Mouse (Mus musculus): ENCODE results near the gene Gm26602. TPM values are rescaled to one million over a fixed set of nuclear protein-coding genes. Genes with fewer than 3 reads are reported as not detected.

The Gm26602 gene
- polyA plus RNA-seq, 1 experiment from 2014 or later, result 2.9 TPM

- Histone ChIP-seq H3K9ac (ENCODE audit: low read depth, low read length) (no peak overlapping the region), H3K27ac (ENCODE audit: low read depth, low read length) (peak overlapping the region; percentile 1; the same call in 1 of the 2 replicates), H3K36me3 (ENCODE audit: control insufficient read depth, insufficient read depth) (peaks cover 42% of the 10 kb centered on the region), H3K4me2 (replicated peaks; ENCODE audit: low read depth) (no peak overlapping the region; the same call in 1 of the 2 replicates), H3K4me3 (ENCODE audit: low read depth, low read length) (no peak overlapping the region), H3K4me1 (replicated peaks; ENCODE audit: control insufficient read depth, insufficient read depth, low read length) (no peaks in the 10 kb centered on the region), H3K9me3 (ENCODE audit: control insufficient read depth) (no peaks in the 10 kb centered on the region), H3K27me3 (replicated peaks; ENCODE audit: control insufficient read depth, insufficient read depth, low read length) (no peaks in the 10 kb centered on the region)
- ATAC-seq, result peak; percentile 26
- WGBS, result 41% methylated on average over 12 of the region's 12 CpGs
- TF ChIP-seq CTCF (IDR thresholded peaks at IDR 0.05; ENCODE audit: low read depth), result no peak
Measured at GRCm38 (mm10) chr10:79865189-79865601, 45.5 kb upstream of the Gm26602 start.

GRCm38 (mm10) chr10:79865801-79866295, 44.8 kb upstream of the Gm26602 start:
- Histone ChIP-seq H3K27ac (ENCODE audit: low read depth, low read length) (peak overlapping the region; percentile 1; the same call in 1 of the 2 replicates), H3K36me3 (ENCODE audit: control insufficient read depth, insufficient read depth) (peaks cover 36% of the 10 kb centered on the region)

DNA sequence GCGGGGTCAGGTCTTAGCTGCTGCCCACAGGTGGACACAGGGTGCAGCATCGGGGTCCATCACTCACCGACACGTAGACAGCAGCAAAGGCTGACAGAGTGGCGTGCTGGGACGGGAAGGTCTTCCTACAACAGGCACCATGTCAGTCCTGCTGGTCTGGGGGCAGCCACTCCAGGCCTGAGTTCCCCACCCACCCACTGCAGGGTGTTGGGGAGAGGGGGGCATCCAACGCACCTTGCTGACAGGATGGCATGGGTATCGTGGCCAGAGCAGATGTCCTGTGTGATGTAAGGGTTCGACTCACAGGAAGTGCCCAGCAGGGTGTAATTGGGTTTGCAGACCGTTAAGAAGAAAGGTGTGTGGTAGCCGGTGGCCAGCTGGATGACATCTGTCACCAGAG, 44.1 kb upstream of the Gm26602 start:
- no peak for TF ChIP-seq CTCF (IDR thresholded peaks at IDR 0.05; ENCODE audit: low read depth)
- H3K4me1 ChIP-seq (replicated peaks; ENCODE audit: control insufficient read depth, insufficient read depth, low read length), result no peaks in the 10 kb centered on the region
- no peak overlapping the region for H3K4me3 ChIP-seq (ENCODE audit: low read depth, low read length)
- no peak for ATAC-seq
- no peak overlapping the region for H3K9ac ChIP-seq (ENCODE audit: low read depth, low read length)
- no peaks in the 10 kb centered on the region for H3K27me3 ChIP-seq (replicated peaks; ENCODE audit: control insufficient read depth, insufficient read depth, low read length)
- H3K36me3 ChIP-seq (ENCODE audit: control insufficient read depth, insufficient read depth), result peaks cover 28% of the 10 kb centered on the region
- WGBS, result 81% methylated on average over 11 of the region's 11 CpGs
- no peaks in the 10 kb centered on the region for H3K9me3 ChIP-seq (ENCODE audit: control insufficient read depth)
- H3K27ac ChIP-seq (ENCODE audit: low read depth, low read length), result no peak overlapping the region; the same call in 1 of the 2 replicates
- no peak overlapping the region for H3K4me2 ChIP-seq (replicated peaks; ENCODE audit: low read depth)

More at GRCm38 (mm10) chr10:79865801-79866295, 44.8 kb upstream of the Gm26602 start:
- Histone ChIP-seq H3K9ac (ENCODE audit: low read depth, low read length) (no peak overlapping the region), H3K27me3 (replicated peaks; ENCODE audit: control insufficient read depth, insufficient read depth, low read length) (no peaks in the 10 kb centered on the region), H3K4me3 (ENCODE audit: low read depth, low read length) (no peak overlapping the region), H3K4me2 (replicated peaks; ENCODE audit: low read depth) (no peak overlapping the region), H3K4me1 (replicated peaks; ENCODE audit: control insufficient read depth, insufficient read depth, low read length) (no peaks in the 10 kb centered on the region), H3K9me3 (ENCODE audit: control insufficient read depth) (no peaks in the 10 kb centered on the region)
- WGBS, result 51% methylated on average over 19 of the region's 19 CpGs
- ATAC-seq, result peak; percentile 39
- peak; percentile 79 for TF ChIP-seq CTCF (IDR thresholded peaks at IDR 0.05; ENCODE audit: low read depth)

- 86% methylated on average over 8 of the region's 8 CpGs for WGBS
- Histone ChIP-seq H3K9ac (ENCODE audit: low read depth, low read length) (no peak overlapping the region), H3K36me3 (ENCODE audit: control insufficient read depth, insufficient read depth) (no peaks in the 10 kb centered on the region), H3K9me3 (ENCODE audit: control insufficient read depth) (no peaks in the 10 kb centered on the region), H3K27ac (ENCODE audit: low read depth, low read length) (0 out of 2 replicates have a peak overlapping the region, but pooled peaks have one; percentile 4), H3K4me1 (replicated peaks; ENCODE audit: control insufficient read depth, insufficient read depth, low read length) (no peaks in the 10 kb centered on the region), H3K4me3 (ENCODE audit: low read depth, low read length) (no peak overlapping the region), H3K4me2 (replicated peaks; ENCODE audit: low read depth) (no peak overlapping the region), H3K27me3 (replicated peaks; ENCODE audit: control insufficient read depth, insufficient read depth, low read length) (0 out of 2 replicates have a peak, but pooled peaks cover 5% of the 10 kb centered on the region)
- TF ChIP-seq CTCF (IDR thresholded peaks at IDR 0.05; ENCODE audit: low read depth), result no peak
- no peak for ATAC-seq
Measured at GRCm38 (mm10) chr10:79871845-79872244, 38.8 kb upstream of the Gm26602 start.

DNA sequence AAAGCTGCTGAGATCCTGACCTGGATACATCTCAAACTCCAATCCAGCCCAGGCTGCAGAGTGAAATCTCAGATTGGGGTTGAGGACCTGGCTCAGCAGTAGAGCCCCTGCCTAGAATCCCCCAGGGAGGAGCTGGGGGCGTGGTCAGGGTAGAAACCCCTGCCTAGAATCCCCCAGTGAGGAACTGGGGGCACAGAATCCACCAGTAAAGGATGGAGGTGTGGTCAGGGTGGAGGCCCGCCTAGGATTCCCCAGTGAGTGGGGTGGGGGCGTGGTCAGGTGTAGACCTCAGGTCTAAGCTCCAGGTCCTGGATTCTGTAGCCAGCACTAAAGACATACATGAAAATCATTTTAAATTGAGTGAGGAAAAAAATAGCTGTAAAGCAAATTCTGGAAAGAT, 37.8 kb upstream of the Gm26602 start:
- no peak for TF ChIP-seq CTCF (IDR thresholded peaks at IDR 0.05; ENCODE audit: low read depth)
- Histone ChIP-seq H3K4me3 (ENCODE audit: low read depth, low read length) (no peak overlapping the region), H3K36me3 (ENCODE audit: control insufficient read depth, insufficient read depth) (no peaks in the 10 kb centered on the region), H3K27me3 (replicated peaks; ENCODE audit: control insufficient read depth, insufficient read depth, low read length) (0 out of 2 replicates have a peak, but pooled peaks cover 5% of the 10 kb centered on the region), H3K9me3 (ENCODE audit: control insufficient read depth) (no peaks in the 10 kb centered on the region), H3K4me2 (replicated peaks; ENCODE audit: low read depth) (no peak overlapping the region), H3K4me1 (replicated peaks; ENCODE audit: control insufficient read depth, insufficient read depth, low read length) (no peaks in the 10 kb centered on the region), H3K27ac (ENCODE audit: low read depth, low read length) (no peak overlapping the region), H3K9ac (ENCODE audit: low read depth, low read length) (no peak overlapping the region)
- ATAC-seq, result no peak
- 52% methylated on average over 3 of the region's 3 CpGs for WGBS

DNA sequence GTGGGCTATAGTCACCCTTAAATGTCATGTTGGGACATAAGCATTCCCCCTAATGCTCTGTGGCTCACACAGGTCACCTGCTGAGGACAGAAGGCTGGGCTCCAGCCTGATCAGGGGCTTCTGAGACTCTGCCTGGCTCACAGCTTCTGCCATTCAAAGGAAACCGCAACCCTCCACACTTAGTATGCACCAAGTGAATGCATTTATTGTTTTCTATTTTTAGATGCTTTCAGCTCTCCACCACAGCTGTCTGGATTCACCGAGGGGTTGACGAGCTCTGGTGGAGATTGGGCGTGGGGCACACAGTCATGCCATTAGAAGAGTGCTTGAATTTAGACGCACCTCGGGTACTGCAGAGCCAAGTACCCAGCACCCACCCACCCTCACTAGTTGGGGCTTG, 37.3 kb upstream of the Gm26602 start:
- no peak for ATAC-seq
- Histone ChIP-seq H3K4me3 (ENCODE audit: low read depth, low read length) (peak overlapping the region; percentile 59; the same call in 1 of the 2 replicates), H3K4me1 (replicated peaks; ENCODE audit: control insufficient read depth, insufficient read depth, low read length) (no peaks in the 10 kb centered on the region), H3K36me3 (ENCODE audit: control insufficient read depth, insufficient read depth) (no peaks in the 10 kb centered on the region), H3K27me3 (replicated peaks; ENCODE audit: control insufficient read depth, insufficient read depth, low read length) (0 out of 2 replicates have a peak, but pooled peaks cover 5% of the 10 kb centered on the region), H3K9ac (ENCODE audit: low read depth, low read length) (no peak overlapping the region), H3K4me2 (replicated peaks; ENCODE audit: low read depth) (peak overlapping the region; percentile 94), H3K9me3 (ENCODE audit: control insufficient read depth) (no peaks in the 10 kb centered on the region), H3K27ac (ENCODE audit: low read depth, low read length) (no peak overlapping the region)
- no peak for TF ChIP-seq CTCF (IDR thresholded peaks at IDR 0.05; ENCODE audit: low read depth)
- WGBS, result 21% methylated on average over 6 of the region's 6 CpGs

All from intestine, postnatal 0 days (tissue).